Mouse (Mus musculus) brain, embryonic 14.5 days (tissue): ENCODE data around the gene Myg1. TPM values are rescaled to one million over a fixed set of nuclear protein-coding genes. Genes with fewer than 3 reads are reported as not detected.

ENCODE experiments used
- DNase-seq: peaks from one replicate; pipeline ENCODE4 v3.0.0-alpha.2; 2011; ENCODE audit warnings: low read depth
- CTCF ChIP-seq: fragments of 200-500 bp; IDR thresholded peaks from 2 replicates; pipeline ENCODE4 v1.5.1; 2012; ENCODE audit warnings: inconsistent platforms, mild to moderate bottlenecking, moderate library complexity, borderline replicate concordance; ENCODE audit not compliant: insufficient read depth, insufficient read length; ENCODE audit errors: extremely low read depth
- POLR2A ChIP-seq: fragments of 200-500 bp; IDR thresholded peaks from 2 replicates; pipeline ENCODE4 v1.6.1; 2012; ENCODE audit warnings: mild to moderate bottlenecking, inconsistent platforms, borderline replicate concordance; ENCODE audit not compliant: poor library complexity, insufficient read depth, insufficient read length, severe bottlenecking; ENCODE audit errors: extremely low read depth
- polyA plus RNA-seq: library from polyadenylated mRNA; depleted of rRNA; stranded (reverse); fragments of >200 nt; gene quantifications from 2 replicates; pipeline ENCODE4 v1.2.3, GENCODE M21; 2012

The Myg1 gene
- polyA plus RNA-seq, 1 experiment = 109 TPM

DNA sequence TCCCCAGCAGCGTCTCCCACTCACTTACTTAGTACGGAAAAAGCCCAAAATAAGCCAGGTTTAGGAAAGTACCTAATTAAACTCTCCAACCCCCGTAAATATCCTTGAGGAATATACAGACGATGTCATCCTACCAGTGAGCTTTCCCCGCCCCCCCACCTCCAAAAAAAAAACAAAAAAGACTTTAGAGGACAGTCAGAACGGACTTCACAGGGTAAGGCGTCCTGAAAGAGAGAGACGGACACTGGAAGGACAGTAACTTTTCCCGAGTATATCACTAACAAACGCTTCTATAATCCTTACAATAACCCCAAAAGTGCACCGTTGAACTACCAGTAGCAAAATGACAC is 19.4 kb downstream of the Myg1 start:
- DNase-seq = no peak
- TF ChIP-seq CTCF (no peak), POLR2A (no peak)

DNA sequence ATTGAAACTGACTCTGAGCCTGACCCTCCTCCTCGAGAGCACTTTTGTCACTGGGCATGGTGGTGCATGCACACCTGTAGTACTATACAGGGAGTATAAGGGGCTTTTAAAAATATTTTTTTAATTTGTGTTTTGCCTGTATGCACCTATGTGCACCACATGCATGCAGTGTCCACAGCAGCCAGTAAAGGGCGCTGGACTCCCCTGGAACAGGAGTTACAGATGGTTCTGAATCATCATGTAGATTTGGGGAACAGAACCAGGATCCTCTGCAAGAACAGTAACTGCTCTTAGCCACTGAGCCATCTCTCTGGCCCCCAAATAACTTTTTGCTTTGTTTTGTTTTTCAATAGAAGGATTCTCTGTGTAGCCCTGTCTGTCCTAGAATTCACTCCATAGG is 20.7 kb downstream of the Myg1 start:
- TF ChIP-seq CTCF (no peak), POLR2A (no peak)

DNA sequence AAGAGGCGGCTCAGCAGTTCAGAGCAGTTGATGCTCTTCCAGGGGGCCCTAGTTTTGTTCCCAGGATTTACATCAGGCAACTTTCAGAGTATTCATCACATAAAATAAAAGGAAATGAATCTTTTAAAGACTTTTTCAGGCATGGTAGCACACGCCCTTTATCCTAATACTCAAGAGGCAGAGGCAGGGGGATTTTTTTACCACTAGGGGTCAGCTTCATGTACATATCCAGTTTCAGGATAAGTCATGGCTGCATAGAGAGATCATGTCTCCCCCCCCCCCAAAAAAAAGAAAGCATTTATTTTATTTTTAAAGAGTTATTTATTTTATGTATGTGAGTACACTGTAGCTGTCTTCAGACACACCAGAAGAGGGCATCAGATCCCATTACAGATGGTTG is 22.5 kb downstream of the Myg1 start:
- DNase-seq = no peak
- no peak for TF ChIP-seq CTCF
- TF ChIP-seq POLR2A = no peak

More for the DNA sequence above, 20.7 kb downstream of the Myg1 start:
- DNase-seq = no peak

DNA sequence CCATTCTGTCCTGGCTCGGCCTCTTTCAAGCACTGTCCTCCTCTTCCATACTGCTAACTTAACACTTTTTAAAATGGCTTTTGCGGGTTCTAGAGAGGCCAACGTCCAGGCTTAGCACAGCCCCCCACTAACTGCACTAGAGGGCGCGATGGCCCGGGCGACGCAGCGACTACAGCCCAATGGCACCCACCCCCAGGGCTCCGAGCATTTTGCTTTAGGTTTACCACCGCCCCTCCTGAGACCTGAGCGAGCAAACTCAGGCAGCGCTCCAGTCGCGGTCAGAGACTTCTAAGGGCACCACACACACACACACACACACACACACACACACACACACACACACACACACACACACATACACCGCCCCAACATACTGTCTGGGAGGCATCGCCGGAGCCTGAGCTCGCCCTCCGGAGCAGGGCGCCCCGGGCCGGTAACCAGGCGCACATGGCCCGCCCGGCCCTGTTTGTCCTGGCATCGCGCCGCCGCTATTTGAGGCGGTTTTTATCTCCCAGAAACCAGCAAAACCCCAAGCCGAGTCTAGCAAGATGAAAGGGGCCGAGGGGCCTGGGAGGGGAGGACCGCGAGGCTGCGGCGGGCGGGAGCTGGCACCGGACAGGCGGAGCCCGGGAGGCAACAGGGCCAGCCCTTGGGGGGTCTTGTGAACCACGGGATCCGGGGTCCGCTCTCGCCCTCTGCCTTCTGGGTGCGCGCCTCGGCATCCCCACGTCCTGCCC is 23.8 kb downstream of the Myg1 start:
- peak; percentile 73 for DNase-seq
- peak; percentile 34; the same call in 1 of the 2 replicates for TF ChIP-seq CTCF
- 0 out of 2 replicates have a peak, but pooled peaks have one; percentile 25 for TF ChIP-seq POLR2A

DNA sequence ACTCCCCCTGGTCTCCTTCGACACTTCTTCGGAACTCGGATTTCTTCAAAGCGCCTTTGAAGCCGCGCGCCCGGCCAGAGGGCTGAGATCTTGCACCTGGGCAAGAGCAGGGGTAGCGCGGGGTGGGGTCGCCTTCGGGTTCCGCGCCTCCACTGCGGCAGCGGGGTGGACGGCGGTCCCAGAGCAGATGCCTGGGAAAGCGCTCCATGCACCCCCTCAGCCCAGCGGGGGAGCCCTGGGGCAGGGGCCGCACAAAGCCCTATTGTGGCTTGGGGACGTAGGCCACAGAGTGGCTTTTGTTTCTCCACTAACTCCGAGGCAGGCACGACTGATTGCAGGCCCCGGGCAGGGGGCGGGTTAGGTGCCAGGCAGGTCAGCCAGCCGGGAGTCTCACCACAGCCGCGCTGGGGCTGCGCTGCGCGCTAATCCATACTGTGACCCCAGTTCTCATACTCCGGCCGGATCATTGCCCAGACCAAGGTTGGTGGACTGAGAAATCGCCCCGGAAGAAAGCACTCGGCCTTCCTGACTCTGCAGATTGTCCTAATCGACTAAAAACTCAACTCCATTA is 24.4 kb downstream of the Myg1 start:
- TF ChIP-seq CTCF (no peak), POLR2A (no peak)
- peak; percentile 59 for DNase-seq

DNA sequence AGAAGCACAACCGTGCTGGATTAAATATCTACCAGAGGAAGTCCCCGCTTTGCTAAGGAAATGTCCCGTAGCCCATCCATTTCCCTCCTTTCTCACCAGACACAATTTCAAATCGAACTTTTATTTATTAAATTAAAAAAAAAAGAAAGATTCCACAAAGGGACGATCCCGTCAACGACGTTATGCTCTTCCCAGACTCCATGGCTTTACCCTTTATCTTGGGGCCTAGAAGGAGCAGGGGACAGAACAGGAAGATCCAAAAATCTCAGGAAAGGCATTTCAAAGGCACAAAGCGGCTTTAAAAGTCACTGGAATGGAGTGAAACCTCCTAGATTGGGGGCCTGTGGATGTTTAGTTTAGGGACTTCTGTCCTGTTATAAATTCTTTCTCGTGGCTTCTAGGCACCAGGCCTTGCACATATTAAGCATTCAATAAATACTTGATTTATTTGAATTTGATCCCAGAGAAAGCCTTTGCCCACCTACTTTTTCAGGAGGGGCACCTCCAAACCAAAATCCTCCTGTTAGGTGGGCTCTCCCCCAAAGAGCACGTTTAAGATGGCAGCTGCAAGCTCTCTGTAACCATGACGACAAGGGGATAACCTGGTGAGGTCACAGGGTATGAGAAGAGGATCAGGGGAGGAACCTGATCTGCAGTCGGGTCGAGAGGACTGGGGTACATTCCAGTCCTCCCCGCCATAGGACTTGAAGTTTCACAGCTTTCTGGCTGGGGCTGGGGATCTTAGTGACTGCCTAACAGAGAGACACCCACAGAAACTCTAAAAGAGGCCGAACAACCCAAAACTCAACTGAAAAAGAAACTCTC is 25.2 kb downstream of the Myg1 start:
- no peak for DNase-seq

DNA sequence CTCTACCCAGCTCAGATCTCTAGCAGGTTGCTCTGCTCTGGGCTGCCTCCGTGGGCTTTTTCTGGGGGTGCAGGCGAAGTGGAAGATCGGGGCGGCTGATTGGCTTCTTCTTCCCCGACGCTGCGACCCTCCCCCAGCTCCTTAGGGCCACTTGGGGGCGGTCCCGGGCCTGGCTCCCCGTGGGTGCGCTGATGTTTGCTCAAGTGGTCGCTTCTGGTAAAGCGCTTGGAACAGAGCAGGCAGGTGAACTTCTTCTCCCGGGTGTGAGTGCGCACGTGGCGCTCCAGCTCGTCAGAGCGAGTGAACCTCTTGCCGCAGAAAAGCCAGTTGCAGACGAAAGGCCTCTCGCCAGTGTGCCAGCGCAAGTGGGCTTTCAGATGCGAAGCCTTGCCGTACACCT is 26.6 kb downstream of the Myg1 start:
- DNase-seq = peak; percentile 33

More for the DNA sequence above, 25.2 kb downstream of the Myg1 start:
- no peak for TF ChIP-seq CTCF
- TF ChIP-seq POLR2A = no peak

DNA sequence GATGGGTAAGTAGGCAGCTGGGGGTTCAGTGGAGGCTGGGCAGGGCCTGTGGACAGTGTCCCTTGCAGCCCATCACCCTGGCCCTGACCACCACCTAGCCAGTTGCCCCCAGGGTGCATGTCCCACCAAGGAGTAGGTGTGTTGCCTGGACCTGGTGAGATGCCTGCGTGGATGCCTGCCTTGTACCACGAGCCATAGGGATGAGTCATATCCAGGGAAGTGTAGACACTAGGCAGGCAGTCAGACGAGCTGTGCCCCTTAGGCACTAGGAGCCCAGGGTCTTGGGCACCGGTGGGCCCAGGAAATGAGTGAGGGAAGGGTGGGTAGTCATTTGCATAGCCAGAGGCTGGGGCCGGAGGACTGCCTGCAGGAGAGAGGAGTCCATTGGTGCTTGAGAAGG is 27.3 kb downstream of the Myg1 start:
- no peak for DNase-seq

More for the DNA sequence above, 26.6 kb downstream of the Myg1 start:
- TF ChIP-seq POLR2A = no peak
- TF ChIP-seq CTCF = no peak

DNA sequence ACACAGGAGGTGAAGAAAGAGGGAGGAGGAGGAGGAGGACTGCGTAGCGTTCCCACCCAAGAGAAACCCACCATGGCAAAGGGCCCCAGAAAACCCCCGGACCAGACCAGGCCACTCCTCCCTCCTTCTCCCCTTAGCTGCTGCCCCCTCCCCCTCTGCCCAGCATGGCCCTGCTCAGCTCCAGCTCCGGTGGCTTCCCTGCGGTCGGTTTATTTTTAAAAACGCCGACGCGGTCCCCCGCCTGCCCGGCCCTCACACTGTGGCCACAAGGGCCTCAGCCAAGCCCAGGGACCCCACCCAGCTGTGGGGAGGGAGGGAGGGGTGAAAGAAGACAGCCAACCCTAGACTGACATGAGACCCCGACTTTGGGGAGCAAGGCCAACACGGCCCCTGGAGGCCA is 31.1 kb downstream of the Myg1 start:
- no peak for DNase-seq
- TF ChIP-seq CTCF (no peak), POLR2A (no peak)

More for the DNA sequence above, 27.3 kb downstream of the Myg1 start:
- TF ChIP-seq CTCF = no peak
- no peak for TF ChIP-seq POLR2A

DNA sequence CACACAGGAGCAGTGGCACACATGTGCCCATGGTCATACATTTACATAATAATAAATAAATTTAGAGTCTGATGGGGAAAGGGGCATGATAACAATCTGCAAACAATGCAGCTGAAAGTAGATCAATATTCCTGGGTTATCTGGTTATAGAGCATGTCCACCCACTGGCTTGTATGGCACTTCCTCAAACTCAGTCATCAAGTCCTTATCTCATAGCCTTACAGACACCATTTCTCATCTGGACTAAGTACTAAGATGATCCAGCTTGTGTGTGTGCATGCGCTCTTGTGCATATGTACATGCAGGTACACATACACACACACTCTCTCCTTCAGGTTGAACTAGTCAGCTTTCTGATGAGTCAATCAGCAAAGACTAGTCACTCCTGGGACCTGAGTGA is 33.2 kb downstream of the Myg1 start:
- no peak for TF ChIP-seq POLR2A
- no peak for TF ChIP-seq CTCF
- no peak for DNase-seq

DNA sequence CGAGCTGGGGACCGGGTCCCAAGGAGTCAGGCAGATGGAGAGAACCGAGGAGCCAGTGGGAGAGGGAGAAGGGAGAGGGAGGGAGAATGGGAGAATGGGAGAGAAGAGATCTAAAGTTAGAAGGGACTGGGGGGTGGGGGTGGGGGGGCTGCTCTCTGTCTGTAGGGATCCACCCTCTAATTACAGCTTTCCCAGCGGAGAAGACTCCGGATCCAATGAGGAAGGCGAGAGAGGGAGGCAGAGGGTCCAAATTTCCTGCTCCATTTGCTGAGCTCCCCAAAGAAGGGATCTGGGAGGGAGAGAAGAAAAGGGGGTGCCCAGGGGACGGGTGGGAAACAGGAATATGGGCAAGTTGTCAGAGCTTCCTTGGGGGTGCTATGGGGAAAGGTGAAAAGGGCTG is 34.7 kb downstream of the Myg1 start:
- DNase-seq = no peak
- TF ChIP-seq POLR2A (no peak), CTCF (no peak)

DNA sequence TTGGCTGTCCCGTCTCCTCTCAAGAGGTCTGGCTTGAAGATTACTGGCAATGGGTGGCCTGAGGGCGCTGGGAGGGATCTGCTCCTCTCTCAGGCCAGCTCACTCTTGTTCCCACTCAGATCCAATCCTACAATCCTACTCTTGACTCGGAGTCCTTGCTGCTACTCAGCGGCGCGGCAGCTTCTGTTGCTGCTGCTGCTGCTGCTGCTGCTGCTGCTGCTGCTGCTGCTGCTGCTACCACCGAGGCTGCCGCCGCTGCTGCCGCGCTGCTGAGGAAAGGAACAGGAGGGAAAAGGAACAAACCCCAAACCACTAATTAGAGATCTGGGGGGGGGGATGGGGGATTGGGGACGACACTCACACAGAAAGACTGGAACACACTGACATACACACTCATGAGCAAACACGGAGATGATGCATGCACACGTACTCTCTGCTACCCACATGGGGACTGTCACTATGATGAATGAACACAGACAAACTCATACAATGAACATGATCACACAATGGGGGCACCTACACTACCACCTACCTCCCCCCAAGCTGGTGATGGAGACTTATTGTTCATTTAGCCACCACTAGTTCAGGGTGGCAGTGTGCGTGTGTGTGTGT is 35.3 kb downstream of the Myg1 start, which contains the start of gene Sp7:
Gene Sp7, minus strand, starts transcription at position 450 of the 612 bp plus-strand sequence.
- DNase-seq = peak; percentile 71

More for the DNA sequence above, 35.3 kb downstream of the Myg1 start, which contains the start of gene Sp7:
- TF ChIP-seq CTCF (no peak), POLR2A (no peak)
